Mouse (Mus musculus): Measurements from ENCODE around the gene Spib. TPM values are rescaled to one million over a fixed set of nuclear protein-coding genes. Genes with fewer than 3 reads are reported as not detected.

The Spib gene
- polyA plus RNA-seq, 1 experiment from 2014 or later: 0.07 TPM

DNA sequence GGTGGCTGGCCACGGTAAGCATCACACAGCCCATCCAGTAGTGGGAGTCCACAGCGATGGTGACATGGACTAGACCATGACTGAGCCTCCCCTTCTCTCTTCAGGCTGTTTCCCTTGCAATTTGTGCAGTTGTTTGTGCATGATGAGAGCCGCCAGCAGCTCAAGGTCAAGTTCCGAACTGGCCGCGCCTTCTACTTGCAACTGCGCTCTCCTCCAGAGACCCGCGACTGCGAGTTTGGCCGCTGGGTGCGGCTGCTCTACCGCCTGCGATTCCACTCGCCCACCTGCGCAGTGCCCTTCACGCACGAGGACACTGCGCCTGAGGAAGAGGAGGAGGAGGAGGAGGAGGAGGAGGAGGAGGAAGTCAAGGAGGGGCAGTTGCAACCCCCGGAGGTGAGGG, 31.8 kb downstream of the Spib start:
- 58% methylated on average over 20 of the region's 20 CpGs for WGBS
- DNase-seq (ENCODE audit: low spot score): no peak
- H3K27ac ChIP-seq (replicated peaks; ENCODE audit: low read depth, low read length): no peak overlapping the region

GRCm38 (mm10) chr7:44498922-44499321, 32.9 kb downstream of the Spib start:
- Histone ChIP-seq H3K27me3 (ENCODE audit: control insufficient read depth, insufficient read depth, low read length) (no peaks in the 10 kb centered on the region), H3K4me1 (ENCODE audit: control insufficient read depth, insufficient read depth, low read length) (peaks cover 5% of the 10 kb centered on the region; the same call in 1 of the 2 replicates), H3K4me3 (ENCODE audit: low read depth, low read length) (no peak overlapping the region), H3K27ac (replicated peaks; ENCODE audit: low read depth, low read length) (no peak overlapping the region), H3K4me2 (ENCODE audit: low read depth, severe bottlenecking) (no peak overlapping the region), H3K9me3 (ENCODE audit: control insufficient read depth, low read length) (no peaks in the 10 kb centered on the region), H3K9ac (ENCODE audit: low read length) (no peak overlapping the region), H3K36me3 (ENCODE audit: control insufficient read depth, insufficient read depth, low read length) (no peaks in the 10 kb centered on the region)
- ATAC-seq (ENCODE audit: insufficient number of reproducible peaks, low FRiP score, low TSS enrichment, low read depth) (no peak), DNase-seq (ENCODE audit: low spot score) (no peak)
- 68% methylated on average over 1 of the region's 1 CpGs for WGBS

More for the DNA sequence above, 31.8 kb downstream of the Spib start:
- Histone ChIP-seq H3K4me1 (ENCODE audit: control insufficient read depth, insufficient read depth, low read length) (peaks cover 5% of the 10 kb centered on the region; the same call in 1 of the 2 replicates), H3K27me3 (ENCODE audit: control insufficient read depth, insufficient read depth, low read length) (no peaks in the 10 kb centered on the region), H3K4me3 (ENCODE audit: low read depth, low read length) (no peak overlapping the region), H3K9ac (ENCODE audit: low read length) (no peak overlapping the region), H3K4me2 (ENCODE audit: low read depth, severe bottlenecking) (no peak overlapping the region), H3K9me3 (ENCODE audit: control insufficient read depth, low read length) (no peaks in the 10 kb centered on the region), H3K36me3 (ENCODE audit: control insufficient read depth, insufficient read depth, low read length) (no peaks in the 10 kb centered on the region)
- no peak for ATAC-seq (ENCODE audit: insufficient number of reproducible peaks, low FRiP score, low TSS enrichment, low read depth)

- H3K9ac ChIP-seq (ENCODE audit: low read length): no peak overlapping the region
- H3K27me3 ChIP-seq (ENCODE audit: control insufficient read depth, insufficient read depth, low read length): no peaks in the 10 kb centered on the region
- peaks cover 5% of the 10 kb centered on the region; the same call in 1 of the 2 replicates for H3K36me3 ChIP-seq (ENCODE audit: control insufficient read depth, insufficient read depth, low read length)
- H3K27ac ChIP-seq (replicated peaks; ENCODE audit: low read depth, low read length): no peak overlapping the region
- H3K4me1 ChIP-seq (ENCODE audit: control insufficient read depth, insufficient read depth, low read length): peaks cover 5% of the 10 kb centered on the region; the same call in 1 of the 2 replicates
- H3K4me2 ChIP-seq (ENCODE audit: low read depth, severe bottlenecking): peak overlapping the region; percentile 78
- 84% methylated on average over 10 of the region's 10 CpGs for WGBS
- DNase-seq (ENCODE audit: low spot score) (no peak), ATAC-seq (ENCODE audit: insufficient number of reproducible peaks, low FRiP score, low TSS enrichment, low read depth) (no peak)
- H3K9me3 ChIP-seq (ENCODE audit: control insufficient read depth, low read length): no peaks in the 10 kb centered on the region
- peak overlapping the region; percentile 55 for H3K4me3 ChIP-seq (ENCODE audit: low read depth, low read length)
Measured at GRCm38 (mm10) chr7:44497361-44498055, 34.4 kb downstream of the Spib start.

GRCm38 (mm10) chr7:44496771-44497109, 35.1 kb downstream of the Spib start:
- peaks cover 5% of the 10 kb centered on the region; the same call in 1 of the 2 replicates for H3K4me1 ChIP-seq (ENCODE audit: control insufficient read depth, insufficient read depth, low read length)
- WGBS: under 1% methylated on average over 25 of the region's 26 CpGs
- ATAC-seq (ENCODE audit: insufficient number of reproducible peaks, low FRiP score, low TSS enrichment, low read depth) (no peak), DNase-seq (ENCODE audit: low spot score) (no peak)
- H3K9ac ChIP-seq (ENCODE audit: low read length): peak overlapping the region; percentile 82
- H3K4me2 ChIP-seq (ENCODE audit: low read depth, severe bottlenecking): peak overlapping the region; percentile 78
- no peaks in the 10 kb centered on the region for H3K9me3 ChIP-seq (ENCODE audit: control insufficient read depth, low read length)
- peak overlapping the region; percentile 55 for H3K4me3 ChIP-seq (ENCODE audit: low read depth, low read length)
- H3K27me3 ChIP-seq (ENCODE audit: control insufficient read depth, insufficient read depth, low read length): no peaks in the 10 kb centered on the region
- H3K36me3 ChIP-seq (ENCODE audit: control insufficient read depth, insufficient read depth, low read length): peaks cover 5% of the 10 kb centered on the region; the same call in 1 of the 2 replicates
- peak overlapping the region; percentile 66; the same call in 1 of the 2 replicates for H3K27ac ChIP-seq (replicated peaks; ENCODE audit: low read depth, low read length)

- Histone ChIP-seq H3K9me3 (ENCODE audit: control insufficient read depth, low read length) (no peaks in the 10 kb centered on the region), H3K9ac (ENCODE audit: low read length) (peak within 1 kb of the TSS; percentile 82), H3K4me3 (ENCODE audit: low read depth, low read length) (peak within 1 kb of the TSS; percentile 55), H3K4me1 (ENCODE audit: control insufficient read depth, insufficient read depth, low read length) (peaks cover 5% of the 10 kb centered on the region; the same call in 1 of the 2 replicates), H3K4me2 (ENCODE audit: low read depth, severe bottlenecking) (peak within 1 kb of the TSS; percentile 78), H3K36me3 (ENCODE audit: control insufficient read depth, insufficient read depth, low read length) (peaks cover 5% of the 10 kb centered on the region; the same call in 1 of the 2 replicates), H3K27ac (replicated peaks; ENCODE audit: low read depth, low read length) (peak within 1 kb of the TSS; percentile 81), H3K27me3 (ENCODE audit: control insufficient read depth, insufficient read depth, low read length) (no peaks in the 10 kb centered on the region)
- DNase-seq (ENCODE audit: low spot score) (peak; percentile 99), ATAC-seq (ENCODE audit: insufficient number of reproducible peaks, low FRiP score, low TSS enrichment, low read depth) (peak; percentile 94)
- under 1% methylated on average over 58 of the region's 58 CpGs for WGBS
Measured at GRCm38 (mm10) chr7:44495992-44496770, 35.7 kb downstream of the Spib start, which contains the start of the genes Emc10 and Fam71e1. TSS of gene Emc10 (minus strand) at chr7:44496529. TSS of gene Fam71e1 (plus strand) at chr7:44496581.

DNA sequence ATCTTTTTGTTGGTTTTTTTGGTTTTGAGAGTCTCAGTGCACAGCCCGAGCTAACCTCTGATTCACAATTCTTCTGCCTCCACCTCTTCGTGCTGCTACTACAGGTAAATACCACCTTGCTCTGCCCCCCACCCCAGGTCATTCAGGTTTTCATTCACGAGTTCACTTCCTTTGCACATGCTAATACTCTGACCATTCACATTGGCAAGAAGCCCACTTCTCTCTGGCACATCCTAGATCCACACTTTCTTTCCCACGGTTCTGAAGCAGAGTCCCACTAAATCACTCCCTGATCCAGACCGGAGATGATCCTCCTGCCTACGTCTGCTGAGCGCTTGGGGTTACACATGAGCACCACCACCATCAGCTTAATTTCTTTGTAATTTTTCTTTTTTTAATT, 36.8 kb downstream of the Spib start:
- Histone ChIP-seq H3K36me3 (ENCODE audit: control insufficient read depth, insufficient read depth, low read length) (peaks cover 7% of the 10 kb centered on the region; the same call in 1 of the 2 replicates), H3K9ac (ENCODE audit: low read length) (no peak overlapping the region), H3K27me3 (ENCODE audit: control insufficient read depth, insufficient read depth, low read length) (no peaks in the 10 kb centered on the region), H3K4me3 (ENCODE audit: low read depth, low read length) (no peak overlapping the region), H3K4me1 (ENCODE audit: control insufficient read depth, insufficient read depth, low read length) (peaks cover 5% of the 10 kb centered on the region; the same call in 1 of the 2 replicates), H3K9me3 (ENCODE audit: control insufficient read depth, low read length) (no peaks in the 10 kb centered on the region), H3K27ac (replicated peaks; ENCODE audit: low read depth, low read length) (no peak overlapping the region), H3K4me2 (ENCODE audit: low read depth, severe bottlenecking) (peak overlapping the region; percentile 78; the same call in 1 of the 2 replicates)
- DNase-seq (ENCODE audit: low spot score): no peak
- ATAC-seq (ENCODE audit: insufficient number of reproducible peaks, low FRiP score, low TSS enrichment, low read depth): no peak
- WGBS: 91% methylated on average over 7 of the region's 7 CpGs

DNA sequence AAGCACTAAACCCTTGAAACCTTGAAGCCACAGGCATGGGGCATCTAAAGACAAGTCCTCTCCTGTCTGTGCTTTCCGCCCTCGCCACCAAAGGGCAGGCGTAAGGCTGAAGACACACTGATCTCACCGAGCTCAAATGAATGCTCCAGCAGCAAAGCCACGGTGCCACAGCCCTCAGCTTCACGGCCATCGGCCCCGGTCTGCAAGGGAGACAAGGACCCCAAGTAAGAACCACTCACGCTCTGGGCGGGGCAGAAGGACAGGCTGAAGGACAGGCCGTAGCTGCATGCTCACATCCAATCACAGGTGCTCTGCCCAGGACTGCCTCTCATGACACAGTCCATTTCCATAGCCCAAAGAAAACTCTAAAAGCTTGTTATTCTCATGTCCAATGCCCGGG, 37.2 kb downstream of the Spib start:
- DNase-seq (ENCODE audit: low spot score) (no peak), ATAC-seq (ENCODE audit: insufficient number of reproducible peaks, low FRiP score, low TSS enrichment, low read depth) (no peak)
- H3K27ac ChIP-seq (replicated peaks; ENCODE audit: low read depth, low read length): no peak overlapping the region
- peaks cover 5% of the 10 kb centered on the region; the same call in 1 of the 2 replicates for H3K4me1 ChIP-seq (ENCODE audit: control insufficient read depth, insufficient read depth, low read length)
- H3K9me3 ChIP-seq (ENCODE audit: control insufficient read depth, low read length): no peaks in the 10 kb centered on the region
- H3K27me3 ChIP-seq (ENCODE audit: control insufficient read depth, insufficient read depth, low read length): no peaks in the 10 kb centered on the region
- H3K4me2 ChIP-seq (ENCODE audit: low read depth, severe bottlenecking): no peak overlapping the region
- peaks cover 7% of the 10 kb centered on the region; the same call in 1 of the 2 replicates for H3K36me3 ChIP-seq (ENCODE audit: control insufficient read depth, insufficient read depth, low read length)
- no peak overlapping the region for H3K4me3 ChIP-seq (ENCODE audit: low read depth, low read length)
- 92% methylated on average over 12 of the region's 12 CpGs for WGBS
- H3K9ac ChIP-seq (ENCODE audit: low read length): no peak overlapping the region

DNA sequence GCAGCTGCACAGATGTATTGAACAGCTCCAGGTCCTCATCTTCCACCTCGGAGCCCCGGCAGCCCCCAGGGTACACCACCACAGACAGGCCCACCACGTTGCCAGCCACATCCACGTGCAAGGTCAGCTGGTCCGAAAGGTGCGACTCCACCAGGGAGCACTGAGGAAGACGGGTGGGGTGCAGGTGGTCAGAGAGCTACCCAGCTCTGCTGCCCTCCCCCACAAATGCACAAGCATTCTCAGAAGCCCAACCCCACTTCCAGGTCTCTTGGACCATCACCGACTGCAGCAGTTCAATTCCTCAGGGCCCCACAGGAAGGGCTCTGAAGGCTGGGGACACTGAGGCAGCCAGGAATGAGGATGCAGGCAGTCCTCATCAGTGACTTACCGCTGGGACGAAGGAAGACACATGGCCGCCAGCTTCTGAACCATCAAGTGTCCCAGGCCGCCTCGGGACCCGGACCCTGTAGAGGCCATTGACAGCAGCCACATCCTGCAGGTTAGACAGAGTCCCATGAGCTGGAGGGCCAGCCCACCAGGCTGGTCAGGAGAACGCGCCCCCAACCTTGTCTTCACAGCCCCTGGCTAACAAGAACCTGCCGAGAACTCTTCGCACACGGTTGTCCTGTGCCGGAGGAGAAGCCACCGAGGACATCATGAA, 39.6 kb downstream of the Spib start:
- no peaks in the 10 kb centered on the region for H3K9me3 ChIP-seq (ENCODE audit: control insufficient read depth, low read length)
- H3K4me2 ChIP-seq (ENCODE audit: low read depth, severe bottlenecking): no peak overlapping the region
- 93% methylated on average over 21 of the region's 21 CpGs for WGBS
- no peak overlapping the region for H3K27ac ChIP-seq (replicated peaks; ENCODE audit: low read depth, low read length)
- H3K4me3 ChIP-seq (ENCODE audit: low read depth, low read length): no peak overlapping the region
- peaks cover 4% of the 10 kb centered on the region; the same call in 1 of the 2 replicates for H3K4me1 ChIP-seq (ENCODE audit: control insufficient read depth, insufficient read depth, low read length)
- H3K27me3 ChIP-seq (ENCODE audit: control insufficient read depth, insufficient read depth, low read length): no peaks in the 10 kb centered on the region
- peaks cover 7% of the 10 kb centered on the region; the same call in 1 of the 2 replicates for H3K36me3 ChIP-seq (ENCODE audit: control insufficient read depth, insufficient read depth, low read length)
- no peak overlapping the region; the same call in 1 of the 2 replicates for H3K9ac ChIP-seq (ENCODE audit: low read length)
- ATAC-seq (ENCODE audit: insufficient number of reproducible peaks, low FRiP score, low TSS enrichment, low read depth) (no peak), DNase-seq (ENCODE audit: low spot score) (no peak)
